Mouse (Mus musculus) 416B (cell line): Measurements from ENCODE around the gene Fam213a.
"Not testable (repeated sequence)": the region's sequence is repeated elsewhere in the genome, so short reads cannot be mapped to it uniquely, and the experiment has no call there.

ENCODE experiments used
- DNase-seq: peaks from one replicate; pipeline ENCODE4 v3.0.0; 2011; ENCODE audit warnings: low read depth

Fam213a gene

GRCm38 (mm10) chr14:41013630-41014613 lies at the start of gene Fam213a:
Gene Fam213a, minus strand, starts transcription at chr14:41013788.
- DNase-seq = no peak

GRCm38 (mm10) chr14:41053190-41053589 lies 39.6 kb upstream of the Fam213a start:
- not testable (repeated sequence) for DNase-seq

- DNase-seq = peak; percentile 39
Observed at GRCm38 (mm10) chr14:41052481-41052880, 38.9 kb upstream of the Fam213a start.

- no peak for DNase-seq
Observed at GRCm38 (mm10) chr14:41050471-41050870, 36.9 kb upstream of the Fam213a start.

GRCm38 (mm10) chr14:41047402-41047801 lies 33.8 kb upstream of the Fam213a start:
- no peak for DNase-seq

GRCm38 (mm10) chr14:41035146-41035798 lies 21.7 kb upstream of the Fam213a start:
- DNase-seq = peak; percentile 68

GRCm38 (mm10) chr14:41033135-41034110 lies 19.8 kb upstream of the Fam213a start:
- peak; percentile 78 for DNase-seq

GRCm38 (mm10) chr14:41030989-41031513 lies 17.5 kb upstream of the Fam213a start:
- no peak for DNase-seq

- no peak for DNase-seq
Observed at GRCm38 (mm10) chr14:41029303-41029702, 15.7 kb upstream of the Fam213a start.

GRCm38 (mm10) chr14:41025594-41026284 lies 12.2 kb upstream of the Fam213a start:
- DNase-seq = no peak

GRCm38 (mm10) chr14:41025087-41025486 lies 11.5 kb upstream of the Fam213a start:
- DNase-seq = no peak

- no peak for DNase-seq
Observed at GRCm38 (mm10) chr14:41021246-41021645, 7.7 kb upstream of the Fam213a start.

GRCm38 (mm10) chr14:41017460-41017859 lies 3.9 kb upstream of the Fam213a start:
- no peak for DNase-seq

GRCm38 (mm10) chr14:41014701-41015240 lies 1.2 kb upstream of the Fam213a start:
- no peak for DNase-seq

GRCm38 (mm10) chr14:41013143-41013542 lies 445 bp downstream of the Fam213a start:
- DNase-seq = no peak

GRCm38 (mm10) chr14:41011916-41012315 lies 1.7 kb downstream of the Fam213a start:
- DNase-seq = no peak

- no peak for DNase-seq
Observed at GRCm38 (mm10) chr14:41008138-41008537, 5.5 kb downstream of the Fam213a start.

- DNase-seq = no peak
Observed at GRCm38 (mm10) chr14:41007641-41008040, 5.9 kb downstream of the Fam213a start.

GRCm38 (mm10) chr14:41006899-41007298 lies 6.7 kb downstream of the Fam213a start:
- DNase-seq = no peak

- no peak for DNase-seq
Observed at GRCm38 (mm10) chr14:41006263-41006662, 7.3 kb downstream of the Fam213a start.

- DNase-seq = no peak
Observed at GRCm38 (mm10) chr14:41005716-41006115, 7.9 kb downstream of the Fam213a start.
